Mouse (Mus musculus): ENCODE results near the gene Kifc1.

DNA sequence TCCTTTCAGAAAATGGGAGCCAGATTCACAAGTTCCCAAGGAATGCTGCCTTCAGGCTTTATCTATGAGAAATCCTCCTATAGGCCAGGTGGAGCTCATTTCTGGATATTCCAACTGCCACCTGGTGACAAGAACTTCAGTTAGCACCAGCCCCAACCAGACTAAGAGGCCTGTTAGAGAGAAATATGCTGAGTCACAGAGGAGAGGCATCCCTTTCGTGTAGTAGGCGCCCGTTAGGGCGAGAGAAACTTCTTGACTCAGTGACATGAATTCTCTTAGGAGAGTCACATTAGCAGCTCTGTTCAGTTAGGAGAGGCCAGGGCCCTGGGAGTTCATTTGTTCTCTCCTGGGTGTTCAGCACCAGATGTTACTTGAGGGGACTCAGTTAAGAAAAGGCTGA is 9.2 kb upstream of the Kifc1 start:
- TF ChIP-seq CHD2 (IDR thresholded peaks at IDR 0.05; ENCODE audit: low read depth, low read length), result no peak
- TF ChIP-seq MAFK (IDR thresholded peaks at IDR 0.05; ENCODE audit: insufficient read depth, low read depth, low read length), result peak; percentile 79
- no peak for TF ChIP-seq ZC3H11A (IDR thresholded peaks at IDR 0.05; ENCODE audit: borderline replicate concordance, low read depth, low read length)

Measured in ES-E14 (cell line).